Mouse (Mus musculus) lung, postnatal 10 days (tissue): ENCODE measurements at regions not wholly inside any gene's neighbourhood (a gene's known extent, or its start where the extent isn't known, plus 50 kb on each side); places are given as distances from the start of the nearest gene placed in this dataset.

Experiments
- DNase-seq: peaks from one replicate; pipeline ENCODE4 v3.0.0; 2021

DNA sequence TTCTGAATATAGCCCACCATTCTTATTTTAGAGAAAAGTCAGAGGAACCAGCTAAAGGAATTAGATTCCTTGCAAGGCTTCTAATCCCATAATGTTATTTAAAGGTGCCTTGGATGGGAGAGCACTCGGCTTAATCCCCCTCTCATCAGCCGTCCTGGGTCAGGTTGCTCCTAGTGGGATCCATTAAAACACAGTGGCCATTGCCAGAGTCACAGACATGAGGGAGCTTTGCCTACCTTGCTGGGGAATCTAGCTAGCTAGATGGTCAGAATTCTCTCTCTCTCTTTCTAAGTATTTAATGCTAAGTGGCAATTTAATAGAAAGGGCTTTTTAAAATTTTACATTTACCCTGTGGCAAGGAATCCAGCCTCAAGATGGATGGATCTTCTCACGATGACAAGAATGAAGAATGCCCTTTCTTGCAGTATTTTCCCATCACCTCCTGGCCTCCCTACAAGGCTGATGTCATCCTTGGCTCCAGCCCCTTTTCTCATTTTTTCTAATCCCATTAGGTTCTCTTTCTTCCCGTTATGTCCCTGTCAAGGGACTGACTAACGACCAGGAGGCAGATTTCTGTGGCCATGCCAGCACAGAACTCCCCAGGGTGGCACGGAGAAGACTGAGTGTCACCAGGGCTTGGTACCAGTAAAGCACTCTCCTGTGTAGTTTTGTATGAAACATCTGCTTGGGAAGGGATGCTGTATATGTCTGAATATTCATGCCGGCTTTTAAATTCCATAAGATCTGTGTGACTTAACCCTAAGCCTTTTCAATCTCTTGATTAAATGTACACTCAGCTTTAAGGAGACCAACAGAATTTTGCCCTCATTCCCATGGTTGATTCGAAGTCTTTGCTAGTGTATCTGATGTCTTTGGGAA lies 124.0 kb upstream of the Ubash3b start:
- peak; percentile 42 for DNase-seq

- no peak for DNase-seq
Observed at GRCm38 (mm10) chr9:41277726-41278125, 116.2 kb upstream of the Ubash3b start.

DNA sequence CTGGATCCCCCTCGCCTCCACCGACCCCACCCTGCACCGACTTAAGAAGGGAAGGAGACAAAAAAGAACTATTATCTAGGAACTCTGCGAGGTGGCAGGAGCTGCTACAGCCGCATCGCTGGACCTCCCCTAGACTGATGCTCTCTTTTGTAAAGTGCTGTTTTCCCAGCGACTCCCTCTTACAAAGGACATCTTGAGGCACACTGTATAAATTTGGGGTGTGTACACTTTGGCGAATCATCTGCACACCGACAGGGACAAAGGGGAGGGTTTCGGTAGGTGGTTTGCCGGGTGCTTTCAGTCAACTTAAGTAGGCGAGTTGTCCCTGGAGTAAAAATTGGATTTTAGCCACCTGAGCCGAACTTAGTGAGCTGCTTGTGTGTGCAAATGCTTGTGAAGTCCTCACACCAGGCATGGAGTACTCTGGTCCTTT lies 112.4 kb upstream of the Ubash3b start:
- DNase-seq = no peak

DNA sequence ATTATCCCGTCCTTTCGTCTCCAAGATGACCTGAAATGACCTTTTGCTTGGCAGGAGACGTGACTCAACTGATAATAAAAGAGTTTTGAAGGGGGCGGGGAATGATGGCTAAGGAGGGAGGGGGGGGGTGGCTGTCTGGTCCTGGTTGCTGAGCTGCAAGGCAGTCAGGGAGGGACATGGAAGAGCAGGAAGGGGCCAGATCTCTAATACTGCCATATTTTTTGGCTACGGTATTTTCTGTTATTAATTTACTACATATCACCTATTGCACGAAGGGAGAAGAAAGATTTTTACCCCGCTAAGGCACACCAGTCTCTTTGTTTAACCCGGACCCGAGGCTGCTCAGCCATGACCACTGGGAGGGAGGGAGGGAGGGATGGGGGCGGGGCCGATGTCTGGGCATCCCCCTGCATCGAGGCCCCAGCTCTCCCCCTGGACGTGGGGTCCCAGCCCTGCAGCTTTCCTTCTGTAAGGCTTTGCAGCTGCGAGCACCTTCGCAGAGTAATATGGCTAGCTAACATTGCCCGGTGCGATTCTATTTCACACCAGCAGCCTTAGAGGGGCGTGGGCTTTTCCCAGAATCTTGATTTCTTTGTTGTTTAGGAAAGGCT lies 111.8 kb upstream of the Ubash3b start:
- DNase-seq = peak; percentile 29

- DNase-seq = peak; percentile 32
Observed at GRCm38 (mm10) chr9:41272596-41272995, 111.1 kb upstream of the Ubash3b start.

DNA sequence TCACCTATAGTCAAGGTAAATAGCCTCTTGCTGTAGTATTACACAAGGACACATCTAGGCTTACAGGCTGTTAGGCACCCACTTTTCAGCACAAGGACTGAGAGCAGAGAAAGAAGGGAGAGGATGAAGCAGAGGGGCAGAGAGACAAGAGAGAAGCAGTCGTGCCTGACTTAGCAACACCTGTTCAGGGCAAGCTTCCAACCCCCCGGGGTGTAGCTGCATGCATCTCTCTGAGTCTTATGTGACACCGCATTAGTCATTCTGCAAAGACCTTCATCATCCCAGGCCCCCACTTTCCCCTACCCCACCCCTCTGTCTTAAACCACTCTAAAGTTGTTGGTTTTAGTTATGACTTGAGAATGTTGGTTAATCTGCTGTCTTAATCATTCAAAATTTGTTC lies 106.6 kb upstream of the Ubash3b start:
- no peak for DNase-seq

DNA sequence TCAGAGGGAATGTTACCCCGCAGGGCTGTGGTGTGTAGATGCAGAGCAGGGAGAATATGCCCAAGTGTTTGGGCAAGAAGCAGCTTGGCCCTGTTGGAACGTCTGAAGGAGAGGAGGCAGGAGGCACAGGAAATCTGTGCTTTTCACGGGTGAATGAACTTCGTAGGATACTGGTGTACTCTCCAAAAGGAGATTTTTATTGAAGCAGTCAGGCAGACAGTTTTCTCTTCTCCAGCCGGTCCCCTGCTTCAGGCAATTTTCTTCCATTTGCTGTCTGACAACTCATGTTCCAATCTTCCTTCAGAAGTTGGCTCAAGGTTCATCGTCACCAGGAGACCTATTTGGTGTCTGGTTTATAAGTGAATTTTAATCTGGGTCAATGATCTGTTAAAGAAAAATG lies 103.0 kb upstream of the Ubash3b start:
- peak; percentile 6 for DNase-seq

DNA sequence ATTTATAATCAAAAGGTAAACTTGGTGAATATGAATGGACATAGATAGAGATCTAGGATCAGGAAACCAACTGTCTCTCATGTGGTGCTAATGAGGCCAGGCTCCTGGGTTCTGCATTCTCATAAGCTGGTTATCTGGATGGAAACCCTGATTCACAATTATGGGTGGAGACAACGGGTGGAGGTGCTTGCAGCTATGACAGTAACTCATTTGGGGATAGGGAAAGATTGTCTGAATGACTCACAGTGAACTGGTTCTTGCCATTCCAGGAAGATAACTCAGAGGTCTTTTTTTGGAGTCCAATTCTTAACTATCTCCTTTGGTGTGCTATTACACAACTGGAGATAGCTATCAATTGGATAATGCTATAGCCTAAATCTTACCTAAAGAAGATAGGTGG lies 95.7 kb upstream of the Ubash3b start:
- no peak for DNase-seq

- no peak for DNase-seq
Observed at GRCm38 (mm10) chr9:41242372-41242771, 80.9 kb upstream of the Ubash3b start.

DNA sequence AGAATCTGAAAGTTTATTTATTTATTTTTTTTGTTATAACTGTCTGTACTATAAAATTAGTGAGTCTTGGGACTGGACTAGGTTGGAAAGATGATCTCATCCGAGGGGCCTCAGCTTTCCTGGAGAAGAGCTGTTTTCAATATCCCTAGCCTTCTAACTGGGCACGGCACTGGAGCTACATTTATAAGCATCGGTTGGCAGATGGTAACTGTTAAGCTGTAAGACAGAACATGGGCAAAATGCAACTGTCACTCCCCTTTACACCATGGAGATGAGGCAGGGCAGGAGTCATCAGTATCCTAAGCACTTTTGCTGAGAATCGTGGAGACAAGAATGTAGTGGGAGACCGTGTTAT lies 77.6 kb upstream of the Ubash3b start:
- no peak for DNase-seq

GRCm38 (mm10) chr9:41238395-41239096 lies 77.0 kb upstream of the Ubash3b start:
- DNase-seq = no peak

DNA sequence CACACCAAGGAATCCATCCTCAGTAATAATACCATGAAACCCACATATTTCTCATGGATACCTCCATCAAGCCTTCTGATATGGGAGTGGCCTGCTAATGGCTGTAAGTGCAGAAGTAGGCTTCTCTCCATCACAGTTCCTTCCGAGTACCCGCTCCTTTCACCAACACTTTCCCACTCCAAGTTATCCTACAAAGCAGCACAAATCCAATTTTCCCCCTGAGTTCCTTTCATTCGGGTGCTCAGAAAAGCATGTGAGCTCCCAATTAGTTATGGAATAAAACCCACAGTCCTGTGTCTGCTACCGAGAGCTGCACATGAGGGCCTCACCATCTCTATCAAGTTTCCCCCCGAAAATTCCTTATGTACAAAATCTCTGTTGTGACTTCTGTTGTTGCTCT lies 75.8 kb upstream of the Ubash3b start:
- DNase-seq = no peak

DNA sequence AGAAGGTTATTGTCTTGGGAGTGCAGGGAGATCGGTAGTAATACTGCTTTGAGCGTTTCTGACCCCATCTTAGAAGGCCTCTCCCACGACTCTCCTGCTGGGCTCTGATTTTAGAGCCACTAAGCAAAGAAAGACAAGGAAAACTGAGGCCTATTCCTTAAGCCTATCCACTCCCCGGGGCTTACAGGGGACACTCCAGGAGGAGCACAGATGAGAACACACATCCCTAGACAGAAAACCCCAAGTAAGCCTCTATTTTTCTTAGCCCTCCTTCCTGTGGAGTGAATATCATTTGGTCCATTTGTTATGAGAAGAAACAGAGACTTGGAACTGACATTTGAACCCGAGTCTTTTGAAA lies 67.7 kb upstream of the Ubash3b start:
- DNase-seq = no peak

- peak; percentile 95 for DNase-seq
Observed at GRCm38 (mm10) chr9:41228425-41229224, 67.1 kb upstream of the Ubash3b start.

DNA sequence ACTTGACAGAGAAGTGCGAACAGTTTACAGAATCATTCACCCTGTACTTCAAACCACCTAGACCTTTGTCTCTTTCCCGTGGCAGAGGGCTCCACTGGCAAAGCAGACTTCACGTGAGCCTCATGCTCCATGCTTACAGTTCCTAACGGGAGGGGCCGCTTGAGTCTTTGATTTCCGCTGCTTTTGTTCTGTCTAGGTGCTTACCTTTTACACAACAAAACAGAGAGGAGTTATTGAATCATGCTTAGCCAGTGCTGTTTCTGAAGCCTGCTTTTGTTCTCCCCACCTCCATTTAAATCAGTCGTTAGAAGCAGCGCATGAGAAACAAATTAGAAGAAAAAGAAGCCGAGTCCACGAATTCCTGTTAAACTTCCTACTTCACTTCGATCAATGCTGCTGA lies 61.9 kb upstream of the Ubash3b start:
- no peak for DNase-seq

DNA sequence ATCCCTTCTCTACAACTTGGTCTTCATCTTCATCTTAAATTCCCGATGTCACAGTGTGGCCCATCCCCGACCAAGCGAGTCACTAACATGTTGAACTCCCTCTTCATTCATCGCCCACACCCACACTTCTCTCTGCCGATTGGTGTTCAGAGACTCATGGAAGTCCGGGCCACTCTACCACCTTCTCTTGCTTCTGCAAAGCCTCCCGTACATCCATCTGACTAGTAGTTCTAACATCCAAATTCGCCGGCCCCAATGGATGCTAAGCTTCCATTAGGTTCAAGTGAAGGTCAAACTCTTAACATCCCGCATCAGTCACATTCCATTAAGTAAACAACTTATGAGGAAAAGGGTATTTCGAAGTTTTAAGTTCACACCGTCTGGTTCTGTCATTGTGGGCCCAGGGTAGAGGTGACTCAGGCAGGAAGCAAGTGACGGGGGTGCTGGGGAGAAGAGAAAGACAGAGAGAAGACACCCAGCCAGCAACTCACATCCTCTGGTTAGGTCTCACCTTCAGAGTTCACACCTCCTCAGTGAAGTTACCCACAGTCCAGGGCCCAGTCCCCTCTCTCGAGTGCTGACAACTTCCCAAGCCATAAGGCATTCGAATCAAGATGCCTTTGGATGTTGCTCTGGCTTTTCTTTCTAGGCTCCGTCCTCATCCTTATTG lies 61.0 kb upstream of the Ubash3b start:
- no peak for DNase-seq

DNA sequence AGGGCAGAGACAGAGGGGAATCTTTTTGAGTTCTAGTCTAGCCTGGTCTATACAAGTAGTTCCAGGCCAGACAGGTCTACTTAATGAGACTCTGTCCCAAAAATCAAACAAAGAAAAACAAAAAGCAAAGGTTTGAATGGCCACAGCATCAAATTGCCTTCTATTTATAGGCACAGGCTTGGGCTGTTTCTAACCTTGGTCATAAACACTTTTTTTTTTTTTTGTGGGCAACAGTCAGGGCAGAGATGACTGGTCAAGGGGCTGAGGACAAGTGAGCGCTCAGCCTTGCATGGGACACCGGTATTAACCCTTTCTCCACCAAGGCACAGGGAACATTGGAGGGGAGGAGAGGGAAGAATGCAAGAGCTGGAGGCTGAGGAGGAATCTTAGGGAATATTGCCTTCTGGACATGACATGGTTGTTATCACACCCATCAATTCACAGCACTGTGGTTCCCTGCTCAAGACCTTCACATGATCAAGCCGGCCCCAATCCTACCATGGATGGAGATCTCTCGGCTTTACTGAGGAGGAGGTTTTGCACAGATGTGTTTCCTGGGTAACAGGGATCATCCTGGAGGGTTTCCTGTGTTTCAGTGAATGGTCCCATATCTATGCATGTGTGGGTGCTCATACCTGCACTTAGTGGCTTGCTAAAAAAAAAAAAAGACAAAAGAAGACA lies 59.8 kb upstream of the Ubash3b start:
- no peak for DNase-seq

GRCm38 (mm10) chr9:41220105-41220669 lies 58.7 kb upstream of the Ubash3b start:
- DNase-seq = no peak

DNA sequence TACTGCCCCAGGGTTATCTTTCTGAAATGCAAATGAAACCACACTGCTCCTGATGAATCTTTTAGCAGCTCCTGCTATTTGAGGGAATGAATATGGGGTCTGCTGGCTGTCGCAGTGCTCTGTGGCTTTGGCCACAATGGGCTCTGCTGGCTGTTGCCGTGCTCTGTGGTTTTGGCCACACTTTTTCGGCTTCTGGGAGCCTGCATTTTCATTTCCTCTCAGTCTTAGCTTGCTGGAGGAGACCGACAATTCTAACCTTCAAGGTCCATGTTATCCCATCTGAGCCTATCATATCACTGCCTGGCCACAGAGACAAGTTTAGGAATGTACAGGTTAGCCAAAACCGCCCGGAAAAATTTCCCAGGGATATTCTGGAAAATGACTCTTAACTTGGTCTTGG lies 57.2 kb upstream of the Ubash3b start:
- DNase-seq = no peak

DNA sequence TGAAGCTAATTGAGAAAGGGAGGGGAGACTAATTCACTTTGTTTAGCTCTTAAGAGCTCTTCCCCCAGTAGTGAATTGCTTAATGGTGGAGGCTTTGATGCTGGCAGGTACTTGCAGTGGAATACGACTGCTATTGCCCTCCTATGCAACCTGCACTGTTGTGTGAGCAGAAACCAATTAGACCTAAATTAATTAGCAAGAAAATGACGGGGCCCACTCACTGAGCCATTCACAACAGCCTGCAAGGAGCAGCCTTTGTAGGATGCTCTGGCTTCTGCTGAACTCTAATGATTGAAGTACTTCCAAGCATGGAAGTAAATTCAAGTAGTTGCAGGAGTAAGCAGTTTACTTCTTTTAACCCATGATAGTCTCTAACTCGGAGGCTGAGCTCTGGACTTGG lies 54.8 kb upstream of the Ubash3b start:
- no peak for DNase-seq

DNA sequence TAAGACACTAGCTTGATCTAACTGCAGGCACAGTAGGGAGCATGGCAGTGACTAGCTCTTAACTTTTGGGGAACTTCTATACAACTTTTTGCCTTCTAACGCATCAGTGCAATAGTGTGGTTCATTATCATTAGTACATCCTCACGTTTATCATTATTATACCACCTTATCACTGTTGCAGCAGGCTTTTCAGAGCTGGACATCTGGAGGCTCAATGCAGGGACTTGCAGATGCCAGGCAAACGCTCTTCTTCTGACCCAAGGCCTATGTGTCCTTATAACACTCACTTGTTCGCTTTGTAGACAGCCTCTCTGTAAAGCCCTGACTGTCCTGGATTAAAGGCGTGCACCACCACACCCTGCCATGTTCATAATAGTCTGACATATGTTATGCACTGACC lies 53.5 kb upstream of the Ubash3b start:
- no peak for DNase-seq
